Mouse (Mus musculus) stomach, embryonic 14.5 days (tissue): ENCODE data around the gene Tex2. TPM values are rescaled to one million over a fixed set of nuclear protein-coding genes. Genes with fewer than 3 reads are reported as not detected.
A peak's percentile ranks its signal among the peaks of the same experiment; 100 is the strongest.

Experiments
- ATAC-seq: fragments of 200-750 bp; cut with Nextera tagmentation; 2 replicates; pipeline ENCODE4 v1.8.0; 2017; ENCODE audit warnings: low read depth, moderate TSS enrichment; ENCODE audit not compliant: insufficient number of reproducible peaks, insufficient read depth, low FRiP score
- H3K27ac ChIP-seq: fragments of 300-500 bp; sonication (generic); 2 replicates; pipeline ENCODE4 v1.5.1; 2014; ENCODE audit warnings: mild to moderate bottlenecking, low read length, moderate library complexity, mixed read lengths
- H3K27me3 ChIP-seq: fragments of 300-500 bp; sonication (generic); 2 replicates; pipeline ENCODE4 v1.6.1; 2014; ENCODE audit warnings: low read length, control low read depth, mixed read lengths; ENCODE audit not compliant: control insufficient read depth, insufficient read depth
- H3K36me3 ChIP-seq: fragments of 300-500 bp; sonication (generic); 2 replicates; pipeline ENCODE4 v1.6.1; 2014; ENCODE audit warnings: mild to moderate bottlenecking, control low read depth, low read length, moderate library complexity, mixed read lengths; ENCODE audit not compliant: control insufficient read depth, insufficient read depth
- H3K4me1 ChIP-seq: fragments of 300-500 bp; sonication (generic); 2 replicates; pipeline ENCODE4 v1.6.1; 2014; ENCODE audit warnings: low read length, control low read depth, mixed read lengths; ENCODE audit not compliant: control insufficient read depth, insufficient read depth
- H3K4me2 ChIP-seq: fragments of 300-500 bp; sonication (generic); replicated peaks from 2 replicates; pipeline ENCODE4 v1.6.1; 2014; ENCODE audit warnings: low read depth, low read length, control low read depth
- H3K4me3 ChIP-seq: fragments of 300-500 bp; sonication (generic); 2 replicates; pipeline ENCODE4 v1.5.1; 2014; ENCODE audit warnings: low read depth, low read length, control low read depth
- H3K9ac ChIP-seq: fragments of 300-500 bp; sonication (generic); replicated peaks from 2 replicates; pipeline ENCODE4 v1.6.1; 2014; ENCODE audit warnings: low read depth, mild to moderate bottlenecking, control low read depth, low read length, moderate library complexity, mixed read lengths
- H3K9me3 ChIP-seq: fragments of 300-500 bp; sonication (generic); 2 replicates; pipeline ENCODE4 v1.6.1; 2016; ENCODE audit warnings: low read depth, low read length, control low read depth; ENCODE audit not compliant: control insufficient read depth
- WGBS: fragments of 180-500 bp; shearing (Covaris S2); extraction: QIAGEN DNeasy Blood & Tissue Kit; methylation state at CpG from one replicate; pipeline ENCODE4 v1.1.7; 2014; 5-methylcytosine and 5-hydroxymethylcytosine counted together
- polyA plus RNA-seq: library from polyadenylated mRNA; unstranded; fragments of >200 nt; fragmentation: Nextera tagmentation; extraction: Ambion mirVana; gene quantifications from 2 replicates; pipeline ENCODE4 v1.2.1, GENCODE M21; 2014

The Tex2 gene
- polyA plus RNA-seq, 1 experiment from 2014 or later: 9.8 TPM

DNA sequence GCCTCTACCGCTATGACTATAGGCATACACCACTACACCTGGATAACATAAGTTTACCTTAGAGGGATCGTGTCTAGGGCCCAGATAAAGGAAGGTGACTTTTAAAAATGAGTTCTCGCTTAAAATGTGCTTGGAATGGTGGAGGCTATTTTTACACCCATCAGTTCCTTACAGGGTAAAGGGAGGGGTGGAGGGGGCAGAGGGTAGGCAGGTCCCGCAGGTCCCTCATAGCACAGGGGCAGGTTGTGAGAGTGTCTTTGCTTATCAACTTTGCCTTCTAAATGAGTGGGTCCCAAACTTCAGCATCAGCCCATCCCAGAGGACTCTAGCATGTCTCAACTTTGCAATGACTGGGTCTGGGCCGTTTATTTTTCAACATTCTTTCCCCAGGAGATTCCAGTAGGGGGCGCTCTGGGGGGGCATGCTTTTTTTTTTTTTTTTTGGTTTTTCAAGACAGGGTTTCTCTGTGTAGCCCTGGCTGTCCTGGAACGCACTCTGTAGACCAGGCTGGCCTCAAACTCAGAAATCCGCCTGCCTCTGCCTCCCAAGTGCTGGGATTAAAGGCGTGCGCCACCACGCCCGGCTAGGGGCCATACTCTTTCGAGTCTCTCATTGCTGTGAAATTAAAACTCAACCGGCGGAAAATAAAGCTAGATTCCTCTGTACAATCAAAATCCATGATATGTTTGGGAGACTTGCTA lies 565 bp upstream of the Tex2 start:
- peak overlapping the region; percentile 54 for H3K4me2 ChIP-seq
- H3K4me1 ChIP-seq: peaks cover 9% of the 10 kb centered on the region; the same call in 1 of the 2 replicates
- 53% methylated on average over 15 of the region's 15 CpGs for WGBS
- 0 out of 2 replicates have a peak overlapping the region, but pooled peaks have one; percentile 25 for H3K9ac ChIP-seq
- peak overlapping the region; percentile 53; the same call in 1 of the 2 replicates for H3K27ac ChIP-seq
- no peaks in the 10 kb centered on the region for H3K36me3 ChIP-seq
- ATAC-seq: no peak
- peak overlapping the region; percentile 99 for H3K4me3 ChIP-seq
- no peaks in the 10 kb centered on the region for H3K9me3 ChIP-seq
- H3K27me3 ChIP-seq: no peaks in the 10 kb centered on the region

- Histone ChIP-seq H3K4me3 (peak overlapping the region; percentile 99), H3K36me3 (no peaks in the 10 kb centered on the region), H3K9ac (peak overlapping the region; percentile 61), H3K4me2 (peak overlapping the region; percentile 88), H3K4me1 (peaks cover 9% of the 10 kb centered on the region; the same call in 1 of the 2 replicates), H3K27ac (peak overlapping the region; percentile 80), H3K9me3 (no peaks in the 10 kb centered on the region), H3K27me3 (no peaks in the 10 kb centered on the region)
- WGBS: under 1% methylated on average over 63 of the region's 67 CpGs
- peak; percentile 68 for ATAC-seq
These were observed 838 bp downstream of the Tex2 start for GRCm38 (mm10) chr11:106612209-106612960.

DNA sequence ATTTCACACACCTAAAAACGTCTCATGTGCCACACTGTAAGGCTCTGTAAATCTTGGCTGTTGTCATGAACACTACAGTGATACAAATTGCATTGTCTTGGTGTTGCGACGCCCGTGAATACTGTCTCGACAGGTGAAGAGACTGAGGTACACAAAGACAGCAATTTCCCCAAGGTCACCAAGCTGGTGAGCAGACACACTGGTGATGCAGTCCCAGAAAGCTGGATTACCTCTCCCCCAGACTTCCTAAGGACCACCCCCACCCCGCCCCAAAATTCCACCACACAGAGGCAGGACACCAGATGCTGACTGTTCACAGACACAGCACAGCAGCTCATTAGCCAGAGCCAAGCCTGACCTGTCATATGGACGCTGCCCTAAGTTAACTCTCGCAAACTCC lies 3.5 kb downstream of the Tex2 start:
- Histone ChIP-seq H3K36me3 (no peaks in the 10 kb centered on the region), H3K4me1 (peaks cover 9% of the 10 kb centered on the region; the same call in 1 of the 2 replicates), H3K4me2 (no peak overlapping the region), H3K27ac (no peak overlapping the region), H3K27me3 (no peaks in the 10 kb centered on the region), H3K9ac (no peak overlapping the region), H3K4me3 (no peak overlapping the region), H3K9me3 (no peaks in the 10 kb centered on the region)
- no peak for ATAC-seq
- 55% methylated on average over 8 of the region's 8 CpGs for WGBS

DNA sequence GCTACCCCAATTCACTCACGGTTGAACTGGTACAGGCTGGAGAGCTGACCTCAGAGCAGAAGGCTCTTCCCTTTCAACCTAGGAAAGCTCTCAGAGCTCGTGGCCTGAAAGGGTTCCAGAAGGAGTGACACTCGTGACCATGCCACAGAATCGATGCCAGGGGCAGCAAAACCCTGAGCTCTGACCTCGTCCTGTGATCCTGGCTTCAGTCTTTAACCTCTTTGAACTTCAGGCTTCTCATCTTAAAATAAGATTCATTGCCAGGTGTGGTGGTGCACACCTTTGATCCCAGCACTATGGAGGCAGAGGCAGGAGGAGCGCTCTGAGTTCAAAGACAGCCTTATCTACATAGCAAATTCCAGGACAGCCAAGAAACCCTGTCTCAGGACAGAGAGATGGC lies 5.9 kb downstream of the Tex2 start:
- no peak overlapping the region for H3K27ac ChIP-seq
- WGBS: 74% methylated on average over 6 of the region's 6 CpGs
- H3K4me3 ChIP-seq: no peak overlapping the region
- H3K4me1 ChIP-seq: peaks cover 9% of the 10 kb centered on the region; the same call in 1 of the 2 replicates
- H3K9ac ChIP-seq: no peak overlapping the region
- no peak for ATAC-seq
- H3K27me3 ChIP-seq: no peaks in the 10 kb centered on the region
- H3K4me2 ChIP-seq: no peak overlapping the region
- H3K36me3 ChIP-seq: no peaks in the 10 kb centered on the region
- H3K9me3 ChIP-seq: no peaks in the 10 kb centered on the region

DNA sequence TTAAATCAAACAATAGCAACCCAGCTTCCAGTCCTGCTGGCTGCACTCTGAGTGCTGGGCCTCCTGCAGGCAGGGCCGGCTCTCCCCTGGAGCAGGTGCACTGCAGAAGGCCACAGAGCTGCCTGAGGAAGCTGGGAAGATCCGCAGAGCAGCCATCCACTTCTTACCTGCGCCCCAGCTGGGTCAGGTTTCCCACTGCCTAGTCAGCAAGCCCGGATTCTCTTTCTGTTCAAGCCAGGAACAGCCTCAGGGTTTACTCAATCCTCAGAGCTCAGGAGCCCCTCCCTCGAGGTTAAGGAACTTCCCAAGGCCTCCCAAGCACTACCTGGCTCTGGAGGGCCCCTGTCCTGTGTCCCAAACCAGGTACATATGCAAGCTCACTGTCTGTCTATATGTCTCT lies 7.2 kb downstream of the Tex2 start:
- ATAC-seq: no peak
- no peak overlapping the region for H3K4me3 ChIP-seq
- no peaks in the 10 kb centered on the region for H3K9me3 ChIP-seq
- no peak overlapping the region for H3K9ac ChIP-seq
- WGBS: 48% methylated on average over 5 of the region's 5 CpGs
- H3K4me1 ChIP-seq: 0 out of 2 replicates have a peak, but pooled peaks cover 4% of the 10 kb centered on the region
- H3K4me2 ChIP-seq: no peak overlapping the region
- no peak overlapping the region for H3K27ac ChIP-seq
- H3K27me3 ChIP-seq: no peaks in the 10 kb centered on the region
- no peaks in the 10 kb centered on the region for H3K36me3 ChIP-seq

- Histone ChIP-seq H3K4me2 (no peak overlapping the region), H3K4me3 (no peak overlapping the region), H3K27ac (no peak overlapping the region), H3K27me3 (no peaks in the 10 kb centered on the region), H3K9me3 (no peaks in the 10 kb centered on the region), H3K36me3 (no peaks in the 10 kb centered on the region), H3K9ac (no peak overlapping the region), H3K4me1 (0 out of 2 replicates have a peak, but pooled peaks cover 3% of the 10 kb centered on the region)
- no peak for ATAC-seq
- WGBS: 92% methylated on average over 11 of the region's 11 CpGs
These were observed 10.0 kb downstream of the Tex2 start for GRCm38 (mm10) chr11:106603230-106603629.

GRCm38 (mm10) chr11:106600124-106600523 lies 13.1 kb downstream of the Tex2 start:
- no peak for ATAC-seq
- 68% methylated on average over 5 of the region's 5 CpGs for WGBS
- no peak overlapping the region for H3K9ac ChIP-seq

GRCm38 (mm10) chr11:106599345-106599744 lies 13.9 kb downstream of the Tex2 start:
- Histone ChIP-seq H3K4me3 (no peak overlapping the region), H3K36me3 (no peaks in the 10 kb centered on the region), H3K27me3 (no peaks in the 10 kb centered on the region), H3K9me3 (no peaks in the 10 kb centered on the region), H3K4me1 (peaks cover 6% of the 10 kb centered on the region; the same call in 1 of the 2 replicates), H3K9ac (no peak overlapping the region), H3K27ac (no peak overlapping the region), H3K4me2 (no peak overlapping the region)
- 59% methylated on average over 7 of the region's 7 CpGs for WGBS
- no peak for ATAC-seq

More at GRCm38 (mm10) chr11:106600124-106600523, 13.1 kb downstream of the Tex2 start:
- H3K36me3 ChIP-seq: no peaks in the 10 kb centered on the region
- no peaks in the 10 kb centered on the region for H3K27me3 ChIP-seq
- H3K4me3 ChIP-seq: no peak overlapping the region
- H3K27ac ChIP-seq: no peak overlapping the region
- H3K4me1 ChIP-seq: peaks cover 6% of the 10 kb centered on the region; the same call in 1 of the 2 replicates
- H3K4me2 ChIP-seq: no peak overlapping the region
- H3K9me3 ChIP-seq: no peaks in the 10 kb centered on the region
